Mouse (Mus musculus) layer of hippocampus, postnatal 14 days (tissue): ENCODE measurements around the gene Gtpbp4. TPM values are rescaled to one million over a fixed set of nuclear protein-coding genes. Genes with fewer than 3 reads are reported as not detected.
"Not testable (repeated sequence)": the region's sequence is repeated elsewhere in the genome, so short reads cannot be mapped to it uniquely, and the experiment has no call there.

Source experiments
- DNase-seq, 2 experiments: peaks; one replicate each; pipeline ENCODE4 v3.0.0; 2021 to 2022; ENCODE audit warnings: low spot score in 2 of 2, mixed read lengths in 1 of 2
- long read RNA-seq, 2 experiments: library from polyadenylated mRNA; stranded (forward); transcript quantifications; one replicate each; pipeline ENCODE4 v2.0.0; 2021
- total RNA-seq, 2 experiments: library from RNA; stranded (reverse); gene quantifications; 2 replicates each; pipeline ENCODE4 v1.2.3; 2021

The Gtpbp4 gene
- total RNA-seq: 10 to 100 TPM; 31.4 to 37.5 TPM
- long read RNA-seq, experiment 1, full-length matches to known transcripts: 43 of 49 reads
- long read RNA-seq, experiment 1, partial matches to known transcripts: 3 of 49 reads
- long read RNA-seq, experiment 1, other reads (novel, unspliced or antisense): 3 of 49 reads
- long read RNA-seq, experiment 2, full-length matches to known transcripts: 30 of 40 reads
- long read RNA-seq, experiment 2, partial matches to known transcripts: 6 of 40 reads
- long read RNA-seq, experiment 2, other reads (novel, unspliced or antisense): 4 of 40 reads

DNA sequence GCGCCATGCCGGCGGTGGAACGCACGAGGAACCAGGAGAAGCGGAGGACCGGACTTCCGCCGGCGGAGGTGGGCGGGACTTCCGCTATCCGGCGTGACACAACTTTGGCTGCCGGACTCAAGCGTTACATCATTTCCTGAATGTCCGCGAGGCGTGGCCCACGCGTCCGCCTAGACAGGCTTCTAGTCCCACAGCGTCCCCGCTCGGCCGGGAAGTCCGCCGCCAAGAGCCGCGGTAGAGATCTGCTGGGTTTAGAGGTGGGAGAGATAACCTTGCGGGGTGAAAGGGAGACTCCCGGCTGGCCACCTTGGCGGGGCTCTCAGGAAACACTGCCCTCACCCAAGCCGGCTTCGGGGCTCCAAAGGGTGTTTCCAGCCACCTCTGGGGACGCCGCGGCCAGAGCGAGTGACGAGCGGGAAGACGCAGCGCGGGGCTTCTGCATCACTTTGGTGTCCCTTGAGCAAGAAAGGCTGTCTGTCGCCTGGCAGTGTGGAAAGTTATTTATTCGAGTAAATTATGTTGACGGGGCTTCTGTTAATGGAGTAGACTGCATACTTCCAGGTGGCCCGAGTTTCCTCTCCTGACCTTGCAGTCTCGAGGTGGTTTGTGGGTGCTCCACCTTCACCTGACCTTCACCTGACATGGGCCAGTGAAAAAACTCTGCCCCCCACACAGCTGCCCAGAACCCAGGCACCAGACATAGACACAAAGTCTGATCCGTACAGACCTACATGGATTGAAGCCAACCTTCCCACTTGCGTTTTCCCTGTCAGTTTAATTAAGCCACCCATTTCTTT is at the start of gene Gtpbp4:
Gene Gtpbp4 (minus strand): TSS at position 94 of the 797 bp plus-strand sequence.
- DNase-seq: peak; percentile 95 to 98

DNA sequence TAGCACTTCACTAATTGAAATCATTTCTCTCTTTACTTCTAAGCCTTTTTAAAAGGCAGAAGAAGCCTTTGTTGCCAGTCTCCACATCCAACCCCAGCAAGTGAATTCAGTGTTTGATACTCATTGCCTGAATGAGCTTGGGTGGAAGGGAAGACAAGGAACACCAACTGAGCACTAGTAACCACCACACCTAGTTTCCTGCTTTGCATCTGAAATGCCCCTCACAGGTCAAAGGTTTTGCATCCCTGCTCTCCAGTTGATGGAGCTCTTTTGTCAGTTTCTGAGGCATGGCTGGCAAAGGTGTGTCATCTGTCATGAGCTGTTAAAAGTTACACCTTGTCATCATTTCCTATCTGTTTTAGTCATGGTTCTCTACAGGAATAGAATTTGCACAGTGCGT is 48.8 kb upstream of the Gtpbp4 start:
- DNase-seq: no peak

- no peak for DNase-seq
These were observed 47.6 kb upstream of the Gtpbp4 start for GRCm38 (mm10) chr13:9043289-9044049.

- DNase-seq: no peak
These were observed 44.7 kb upstream of the Gtpbp4 start for GRCm38 (mm10) chr13:9040626-9041025.

GRCm38 (mm10) chr13:9031996-9032661 is 36.2 kb upstream of the Gtpbp4 start:
- no peak for DNase-seq

- DNase-seq: no peak
These were observed 34.5 kb upstream of the Gtpbp4 start for GRCm38 (mm10) chr13:9030364-9030763.

DNA sequence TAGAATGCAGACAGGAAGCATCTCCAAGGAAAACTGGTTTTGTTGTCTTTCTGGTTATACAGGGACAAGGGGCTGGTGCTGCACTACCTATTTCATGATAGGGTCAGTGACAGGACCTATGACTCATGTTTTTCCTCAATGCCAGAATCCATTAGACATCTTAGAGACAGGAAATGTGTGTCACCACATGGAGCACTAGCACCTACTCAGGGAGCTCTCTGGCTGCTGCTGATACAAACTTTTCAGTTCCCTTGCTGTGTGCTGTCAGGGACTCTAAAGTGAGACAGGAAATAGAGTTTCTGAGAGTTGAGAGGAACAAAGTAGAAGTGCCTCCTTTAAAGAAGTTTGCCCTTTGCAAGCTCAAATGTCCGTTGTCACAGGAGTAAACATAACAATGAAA is 31.4 kb upstream of the Gtpbp4 start:
- no peak for DNase-seq

GRCm38 (mm10) chr13:9022623-9023022 is 26.7 kb upstream of the Gtpbp4 start:
- no peak for DNase-seq

DNA sequence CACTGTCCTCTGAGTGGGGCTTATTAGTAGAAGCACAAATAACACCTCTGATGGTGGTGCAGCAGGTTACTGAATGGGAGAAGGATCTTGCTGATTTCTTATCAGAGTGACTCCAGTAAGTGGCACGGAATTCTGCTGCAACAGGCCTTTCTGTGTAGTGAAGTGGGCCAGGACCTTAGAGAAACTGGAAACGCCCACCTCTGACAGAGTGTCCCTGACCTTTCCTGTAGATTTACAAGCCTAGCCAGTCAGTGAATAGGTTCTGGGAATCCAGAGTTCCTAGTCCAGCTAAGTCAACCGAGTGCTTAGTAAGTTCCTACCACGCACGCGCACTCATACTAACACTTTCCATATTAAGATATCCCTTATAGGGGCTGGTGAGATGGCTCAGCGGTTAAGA is 25.7 kb upstream of the Gtpbp4 start:
- no peak for DNase-seq

DNA sequence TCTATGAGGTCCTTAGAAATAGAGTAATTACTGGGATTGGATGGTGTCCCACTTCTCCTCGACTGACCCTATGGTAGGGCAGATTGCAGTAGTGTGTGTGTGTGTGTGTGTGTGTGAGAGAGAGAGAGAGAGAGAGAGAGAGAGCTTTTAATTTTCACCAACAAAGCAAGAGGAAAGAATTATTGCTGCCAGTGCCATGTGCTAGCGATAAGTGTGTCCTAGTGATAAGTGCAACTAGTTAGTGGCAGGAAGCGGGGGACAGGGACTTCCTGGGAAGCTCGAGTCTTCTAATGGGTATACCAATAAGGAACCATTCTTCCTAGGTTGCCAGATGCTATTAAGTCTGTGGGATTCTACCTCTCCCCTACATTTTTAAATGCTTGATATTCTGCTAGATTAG is 23.8 kb upstream of the Gtpbp4 start:
- no peak for DNase-seq

GRCm38 (mm10) chr13:9018974-9019587 is 23.2 kb upstream of the Gtpbp4 start:
- no peak for DNase-seq

DNA sequence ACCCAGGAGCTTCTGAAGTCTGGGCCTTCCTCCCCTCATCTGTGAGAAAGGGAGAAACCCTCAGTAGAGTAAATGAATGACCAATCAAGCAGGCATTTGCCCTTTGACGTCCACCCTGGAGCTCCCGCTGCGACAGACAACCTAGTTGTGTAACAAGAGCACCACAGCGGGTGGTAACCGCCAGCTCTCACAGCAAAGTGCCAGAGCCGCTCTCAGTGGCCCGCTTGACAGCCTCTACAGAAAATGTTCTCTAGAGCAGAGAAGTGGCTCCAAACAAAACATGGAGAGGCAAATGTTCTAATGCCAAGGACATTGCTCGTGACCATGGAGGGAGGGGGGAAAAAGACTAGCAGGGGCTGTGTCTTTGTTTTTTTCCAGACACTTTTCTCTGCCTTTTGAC is 21.3 kb upstream of the Gtpbp4 start:
- DNase-seq: no peak

- no peak for DNase-seq
These were observed 18.5 kb upstream of the Gtpbp4 start for GRCm38 (mm10) chr13:9014431-9014830.

DNA sequence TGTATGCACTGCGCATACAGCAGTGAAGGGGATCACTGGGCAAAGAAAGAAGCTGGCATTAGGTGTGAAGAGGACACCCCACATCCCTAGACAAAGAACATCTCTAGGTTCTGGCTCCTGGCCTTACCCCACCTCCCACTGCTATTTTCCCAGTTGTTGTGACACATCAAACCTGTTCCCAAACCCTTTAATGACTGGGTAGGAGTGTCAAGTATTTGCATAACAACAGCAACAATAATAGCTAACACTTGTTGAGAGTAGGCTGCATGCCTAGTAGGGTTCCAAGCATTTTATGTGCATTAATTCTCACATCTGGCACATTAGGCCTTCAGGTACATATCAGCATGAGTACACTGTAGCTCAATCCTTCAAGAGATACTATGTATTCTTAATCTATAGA is 17.6 kb upstream of the Gtpbp4 start:
- DNase-seq: no peak

- peak; percentile 12 to 55 for DNase-seq
These were observed 15.9 kb upstream of the Gtpbp4 start for GRCm38 (mm10) chr13:9011596-9012350.

- DNase-seq: no peak
These were observed 7.4 kb upstream of the Gtpbp4 start for GRCm38 (mm10) chr13:9003306-9003705.

DNA sequence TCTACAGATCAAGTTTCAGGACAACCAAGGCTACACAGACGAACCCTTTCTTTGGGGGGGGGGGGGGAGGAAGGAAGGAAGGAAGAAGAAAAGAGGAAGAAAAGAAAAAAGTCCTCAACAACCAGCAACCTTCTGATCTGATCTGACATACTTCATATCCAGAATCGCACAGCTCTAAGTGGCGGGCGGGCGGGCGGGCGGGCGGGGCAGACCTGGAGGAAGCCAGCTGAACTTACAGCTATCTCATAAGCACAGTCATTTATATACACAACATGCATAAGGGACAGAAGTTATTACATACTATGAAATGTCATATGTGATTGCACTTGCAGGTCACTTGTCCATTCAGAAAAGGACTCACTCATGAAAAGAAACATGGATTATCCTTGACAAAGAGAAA is 3.6 kb upstream of the Gtpbp4 start:
- DNase-seq: no peak

DNA sequence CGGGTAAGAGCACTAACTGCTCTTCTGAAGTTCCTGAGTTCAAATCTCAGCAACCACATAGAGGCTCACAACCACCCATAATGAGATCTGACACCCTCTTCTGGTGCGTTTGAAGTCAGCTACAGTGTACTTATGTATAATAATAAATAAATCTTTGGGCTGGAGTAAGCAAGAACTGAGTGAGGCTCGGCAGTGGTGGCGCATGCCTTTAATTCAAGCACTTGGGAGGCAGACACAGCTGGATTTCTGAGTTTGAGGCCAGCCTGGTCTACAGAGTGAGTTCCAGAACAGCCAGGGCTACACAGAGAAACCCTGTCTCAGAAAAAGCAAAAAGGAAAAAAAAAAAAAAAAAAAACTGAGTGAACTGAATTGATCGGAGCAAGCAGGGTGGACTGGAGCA is 1.3 kb upstream of the Gtpbp4 start:
- DNase-seq: not testable (repeated sequence)

GRCm38 (mm10) chr13:8995159-8995989 is 509 bp downstream of the Gtpbp4 start:
- peak in 1 of 2 experiments; percentile 3 for DNase-seq
